Mouse (Mus musculus) intestine, embryonic 16.5 days (tissue): ENCODE measurements at regions not wholly inside any gene's neighbourhood (a gene's known extent, or its start where the extent isn't known, plus 50 kb on each side); places are given as distances from the start of the nearest gene placed in this dataset.

Experiments
- ATAC-seq: fragments of 200-750 bp; cut with Nextera tagmentation; 2 replicates; pipeline ENCODE4 v1.8.0; 2017; ENCODE audit warnings: moderate TSS enrichment, moderate library complexity
- H3K27ac ChIP-seq: fragments of 300-500 bp; sonication (generic); 2 replicates; pipeline ENCODE4 v1.5.1; 2014; ENCODE audit warnings: mild to moderate bottlenecking, low read length
- H3K27me3 ChIP-seq: fragments of 300-500 bp; sonication (generic); replicated peaks from 2 replicates; pipeline ENCODE4 v1.6.1; 2014; ENCODE audit warnings: low read length, control low read depth, mixed read lengths; ENCODE audit not compliant: control insufficient read depth, insufficient read depth
- H3K36me3 ChIP-seq: fragments of 300-500 bp; sonication (generic); 2 replicates; pipeline ENCODE4 v1.6.1; 2014; ENCODE audit warnings: low read length, control low read depth; ENCODE audit not compliant: control insufficient read depth, insufficient read depth
- H3K4me1 ChIP-seq: fragments of 300-500 bp; sonication (generic); 2 replicates; pipeline ENCODE4 v1.6.1; 2014; ENCODE audit warnings: low read length, control low read depth, mixed read lengths; ENCODE audit not compliant: control insufficient read depth, insufficient read depth
- H3K4me2 ChIP-seq: fragments of 300-500 bp; sonication (generic); 2 replicates; pipeline ENCODE4 v1.6.1; 2014; ENCODE audit warnings: low read depth, low read length, control low read depth
- H3K4me3 ChIP-seq: fragments of 300-500 bp; sonication (generic); 2 replicates; pipeline ENCODE4 v1.5.1; 2014; ENCODE audit warnings: mild to moderate bottlenecking, low read length
- H3K9ac ChIP-seq: fragments of 300-500 bp; sonication (generic); 2 replicates; pipeline ENCODE4 v1.6.1; 2014; ENCODE audit warnings: low read depth, low read length
- H3K9me3 ChIP-seq: fragments of 300-500 bp; sonication (generic); 2 replicates; pipeline ENCODE4 v1.6.1; 2016; ENCODE audit warnings: low read length, control low read depth; ENCODE audit not compliant: control insufficient read depth
- WGBS: fragments of 180-500 bp; shearing (Covaris S2); extraction: QIAGEN DNeasy Blood & Tissue Kit; methylation state at CpG from one replicate; pipeline ENCODE4 v1.1.7; 2014; 5-methylcytosine and 5-hydroxymethylcytosine counted together

- H3K27ac ChIP-seq: no peak overlapping the region
- no peak overlapping the region for H3K4me2 ChIP-seq
- peaks cover 3% of the 10 kb centered on the region; the same call in 1 of the 2 replicates for H3K4me1 ChIP-seq
- H3K9ac ChIP-seq: no peak overlapping the region
- 53% methylated on average over 5 of the region's 5 CpGs for WGBS
- no peaks in the 10 kb centered on the region for H3K36me3 ChIP-seq
- no peak overlapping the region for H3K4me3 ChIP-seq
- no peaks in the 10 kb centered on the region for H3K9me3 ChIP-seq
- H3K27me3 ChIP-seq: no peaks in the 10 kb centered on the region
- ATAC-seq: no peak; the same call in 1 of the 2 replicates
These were observed 243.4 kb downstream of the Gsdmc2 start for GRCm38 (mm10) chr15:63601543-63601942.

- Histone ChIP-seq H3K27me3 (no peaks in the 10 kb centered on the region), H3K4me3 (no peak overlapping the region), H3K9ac (no peak overlapping the region), H3K36me3 (no peaks in the 10 kb centered on the region), H3K27ac (no peak overlapping the region), H3K4me1 (no peaks in the 10 kb centered on the region), H3K4me2 (no peak overlapping the region), H3K9me3 (no peaks in the 10 kb centered on the region)
- no peak for ATAC-seq
- 95% methylated on average over 5 of the region's 5 CpGs for WGBS
These were observed 252.1 kb downstream of the Gsdmc2 start for GRCm38 (mm10) chr15:63592758-63593463.

GRCm38 (mm10) chr15:63559293-63559692 lies 285.7 kb downstream of the Gsdmc2 start:
- 76% methylated on average over 2 of the region's 2 CpGs for WGBS
- no peak for ATAC-seq
- H3K9me3 ChIP-seq: no peaks in the 10 kb centered on the region
- H3K4me3 ChIP-seq: no peak overlapping the region
- H3K9ac ChIP-seq: no peak overlapping the region
- no peak overlapping the region for H3K27ac ChIP-seq
- no peaks in the 10 kb centered on the region for H3K4me1 ChIP-seq
- H3K4me2 ChIP-seq: no peak overlapping the region
- no peaks in the 10 kb centered on the region for H3K27me3 ChIP-seq
- no peaks in the 10 kb centered on the region for H3K36me3 ChIP-seq

- no peak overlapping the region for H3K4me3 ChIP-seq
These were observed 286.3 kb downstream of the Gsdmc2 start for GRCm38 (mm10) chr15:63558691-63559090.

GRCm38 (mm10) chr15:63557816-63558215 lies 287.2 kb downstream of the Gsdmc2 start:
- no peaks in the 10 kb centered on the region for H3K4me1 ChIP-seq
- no peak for ATAC-seq
- WGBS: 75% methylated on average over 3 of the region's 3 CpGs
- no peak overlapping the region for H3K4me3 ChIP-seq
- H3K9ac ChIP-seq: no peak overlapping the region
- H3K9me3 ChIP-seq: no peaks in the 10 kb centered on the region
- no peak overlapping the region for H3K27ac ChIP-seq
- H3K27me3 ChIP-seq: no peaks in the 10 kb centered on the region
- H3K4me2 ChIP-seq: no peak overlapping the region
- no peaks in the 10 kb centered on the region for H3K36me3 ChIP-seq

More at GRCm38 (mm10) chr15:63558691-63559090, 286.3 kb downstream of the Gsdmc2 start:
- H3K4me2 ChIP-seq: no peak overlapping the region
- no peak for ATAC-seq
- no peaks in the 10 kb centered on the region for H3K9me3 ChIP-seq
- no peaks in the 10 kb centered on the region for H3K36me3 ChIP-seq
- WGBS: 86% methylated on average over 1 of the region's 1 CpGs
- no peak overlapping the region for H3K27ac ChIP-seq
- H3K27me3 ChIP-seq: no peaks in the 10 kb centered on the region
- H3K9ac ChIP-seq: no peak overlapping the region
- H3K4me1 ChIP-seq: no peaks in the 10 kb centered on the region

GRCm38 (mm10) chr15:63553597-63553996 lies 291.4 kb downstream of the Gsdmc2 start:
- Histone ChIP-seq H3K4me3 (no peak overlapping the region), H3K9ac (no peak overlapping the region), H3K4me1 (no peaks in the 10 kb centered on the region), H3K4me2 (no peak overlapping the region), H3K36me3 (no peaks in the 10 kb centered on the region), H3K27me3 (no peaks in the 10 kb centered on the region), H3K27ac (no peak overlapping the region), H3K9me3 (no peaks in the 10 kb centered on the region)
- no peak for ATAC-seq
- 63% methylated on average over 5 of the region's 5 CpGs for WGBS

- Histone ChIP-seq H3K4me1 (no peaks in the 10 kb centered on the region), H3K9ac (no peak overlapping the region), H3K27me3 (no peaks in the 10 kb centered on the region), H3K4me2 (no peak overlapping the region), H3K4me3 (no peak overlapping the region), H3K27ac (no peak overlapping the region), H3K9me3 (no peaks in the 10 kb centered on the region), H3K36me3 (no peaks in the 10 kb centered on the region)
- no peak for ATAC-seq
- WGBS: 65% methylated on average over 12 of the region's 12 CpGs
These were observed 312.5 kb downstream of the Gsdmc2 start for GRCm38 (mm10) chr15:63532337-63533055.

GRCm38 (mm10) chr15:63527318-63527717 lies 317.7 kb downstream of the Gsdmc2 start:
- H3K9ac ChIP-seq: no peak overlapping the region
- no peaks in the 10 kb centered on the region for H3K27me3 ChIP-seq
- no peak overlapping the region for H3K4me2 ChIP-seq
- 81% methylated on average over 2 of the region's 2 CpGs for WGBS
- H3K27ac ChIP-seq: no peak overlapping the region
- H3K9me3 ChIP-seq: no peaks in the 10 kb centered on the region
- H3K4me3 ChIP-seq: no peak overlapping the region
- ATAC-seq: no peak
- H3K4me1 ChIP-seq: no peaks in the 10 kb centered on the region
- no peaks in the 10 kb centered on the region for H3K36me3 ChIP-seq

GRCm38 (mm10) chr15:63526820-63527219 lies 318.2 kb downstream of the Gsdmc2 start:
- 83% methylated on average over 2 of the region's 2 CpGs for WGBS
- no peaks in the 10 kb centered on the region for H3K27me3 ChIP-seq
- no peak overlapping the region for H3K4me2 ChIP-seq
- no peak overlapping the region for H3K4me3 ChIP-seq
- no peak overlapping the region for H3K9ac ChIP-seq
- no peaks in the 10 kb centered on the region for H3K9me3 ChIP-seq
- H3K4me1 ChIP-seq: no peaks in the 10 kb centered on the region
- no peak overlapping the region for H3K27ac ChIP-seq
- ATAC-seq: no peak
- H3K36me3 ChIP-seq: no peaks in the 10 kb centered on the region
